Comparison of ENCODE assay signal across 14 mouse cellular contexts in the genomic region with DNA sequence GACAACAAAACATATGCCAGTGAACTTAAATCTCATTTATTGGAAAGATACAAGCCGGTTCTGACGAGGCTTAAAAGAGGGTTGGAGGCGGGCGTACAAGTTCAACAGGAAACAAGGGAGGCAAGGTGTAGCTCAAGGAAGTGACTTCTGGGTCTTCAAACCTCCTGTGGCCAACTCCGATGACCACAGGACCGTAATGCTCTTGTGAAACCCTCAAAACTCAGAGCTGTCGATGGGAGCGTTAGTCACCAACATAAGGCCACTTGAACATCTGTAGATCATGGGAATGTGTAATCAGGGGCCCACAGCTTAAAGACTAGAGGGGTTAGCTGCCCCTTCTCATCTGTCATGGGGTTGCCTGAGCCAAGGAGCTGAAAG.
DNase-seq lines count a peak whose midpoint lies in the region; ATAC-seq and TF ChIP-seq lines count a peak whose summit lies in the region.
"Had no signal": no experiment of that assay in that cellular context is flagged by ENCODE, and none has a peak within 500 bp of the region (broad histone marks: within the 10 kb centered on the region; RNA-seq: fewer than 3 reads in every experiment).

No protein-coding gene starts in this region.

- POLR2A ChIA-PET in Patski (lab: Charles Lee) = no interaction called here

- H3K4me2 ChIP-seq in lung, embryonic 14.5 days = no peak overlapping the region
- H3K4me2 ChIP-seq in intestine, embryonic 15.5 days (replicated peaks) = no peak overlapping the region
- H3K4me2 ChIP-seq: heart, embryonic 12.5 days; hindbrain, embryonic 14.5 days; liver, embryonic 13.5 days had no signal

- ATAC-seq in lung, embryonic 14.5 days (ENCODE audit: insufficient read depth) = peak; percentile 28; the same call in 1 of the 2 replicates
- ATAC-seq in Patski = peak; percentile 75
- no peak for ATAC-seq in intestine, embryonic 15.5 days
- ATAC-seq in erythroblast, adult 5-6 weeks (replicated peaks; ENCODE audit: low FRiP score, poor library complexity, severe bottlenecking) = no peak

- peak; percentile 38 for DNase-seq in kidney, adult 18-20 months
- no peak for DNase-seq in kidney, adult 9 months
- peak; percentile 18 for DNase-seq in lung, embryonic 14.5 days
- DNase-seq in lung, postnatal 10 days = no peak
- no peak for DNase-seq in Patski (ENCODE audit: low read depth, low spot score)
- no peak for DNase-seq in left cerebral cortex, postnatal 25 days (ENCODE audit: low spot score in 2 of 2)
- DNase-seq: heart, postnatal 36 days; liver, embryonic 13.5 days; thymus, postnatal 4 days had no signal

- H3K9me3 ChIP-seq in lung, embryonic 14.5 days (ENCODE audit: low read depth, low read length) = no peaks in the 10 kb centered on the region
- no peaks in the 10 kb centered on the region for H3K9me3 ChIP-seq in intestine, embryonic 15.5 days
- H3K9me3 ChIP-seq: heart, embryonic 12.5 days; liver, embryonic 13.5 days; midbrain, embryonic 10.5 days had no signal

- TF ChIP-seq CTCF in lung, embryonic 14.5 days (IDR thresholded peaks at IDR 0.05; ENCODE audit: low read depth) = no peak
- no peak for TF ChIP-seq CTCF in Patski (IDR thresholded peaks at IDR 0.05)

- H3K4me1 ChIP-seq in lung, embryonic 14.5 days (ENCODE audit: insufficient read depth) = peaks cover 11% of the 10 kb centered on the region
- no peaks in the 10 kb centered on the region for H3K4me1 ChIP-seq in intestine, embryonic 15.5 days (replicated peaks)
- H3K4me1 ChIP-seq: liver, embryonic 13.5 days had no signal

- no peaks in the 10 kb centered on the region for H3K27me3 ChIP-seq in lung, embryonic 14.5 days (ENCODE audit: insufficient read depth, low read length)
- H3K27me3 ChIP-seq in Patski = no peaks in the 10 kb centered on the region
- H3K27me3 ChIP-seq in intestine, embryonic 15.5 days (replicated peaks) = no peaks in the 10 kb centered on the region
- H3K27me3 ChIP-seq: heart, embryonic 12.5 days; liver, embryonic 13.5 days had no signal

- no peaks in the 10 kb centered on the region for H3K36me3 ChIP-seq in lung, embryonic 14.5 days (ENCODE audit: insufficient read depth)
- no peaks in the 10 kb centered on the region for H3K36me3 ChIP-seq in intestine, embryonic 15.5 days
- H3K36me3 ChIP-seq: liver, embryonic 13.5 days; midbrain, embryonic 10.5 days had no signal

- H3K27ac ChIP-seq in lung, embryonic 14.5 days (ENCODE audit: low read depth) = peak overlapping the region; percentile 38; the same call in 1 of the 2 replicates
- peak overlapping the region; percentile 2; the same call in 1 of the 2 replicates for H3K27ac ChIP-seq in intestine, embryonic 15.5 days
- H3K27ac ChIP-seq: hindbrain, embryonic 14.5 days; liver, embryonic 13.5 days; midbrain, embryonic 10.5 days had no signal

- intact Hi-C loops in left cerebral cortex, postnatal 25 days (cut with DNase I) = no loop called here

- H3K4me3 ChIP-seq in lung, embryonic 14.5 days (ENCODE audit: low read depth, low read length) = no peak overlapping the region
- H3K4me3 ChIP-seq in intestine, embryonic 15.5 days (replicated peaks) = no peak overlapping the region
- H3K4me3 ChIP-seq: heart, embryonic 12.5 days; liver, embryonic 13.5 days; midbrain, embryonic 10.5 days had no signal

- in situ Hi-C loops in Patski (cut with MboI; ENCODE audit: low pct_unique_long_range_greater_than_20kb) = loop anchor here (5.0 kb wide), 1 partner anchor 65 kb away; no protein-coding TSS in a partner anchor

- 72% methylated on average over 8 of the region's 8 CpGs for WGBS in lung, embryonic 14.5 days
- WGBS in intestine, embryonic 15.5 days = 77% methylated on average over 8 of the region's 8 CpGs

- no peak overlapping the region for H3K9ac ChIP-seq in lung, embryonic 14.5 days
- no peak overlapping the region for H3K9ac ChIP-seq in intestine, embryonic 15.5 days
- H3K9ac ChIP-seq: heart, embryonic 12.5 days; hindbrain, embryonic 14.5 days; liver, embryonic 13.5 days had no signal

- CTCF ChIA-PET in Patski (lab: Charles Lee) = interaction anchor here (0.9 to 1.0 kb wide), 2 partner anchors 48 to 97 kb away, joined by 3 to 4 read pairs; no protein-coding TSS in a partner anchor

Comparison
In these comparisons a context has a peak if more than half of its experiments do, and no peak if none do; other contexts are left out.
1. DNase-seq: peak in kidney, adult 18-20 months (single experiment) and lung, embryonic 14.5 days (single experiment); none in kidney, adult 9 months (single experiment), lung, postnatal 10 days (single experiment), Patski (single experiment) and left cerebral cortex, postnatal 25 days (0 of 2).
2. ATAC-seq: peak in lung, embryonic 14.5 days (single experiment) and Patski (single experiment); none in intestine, embryonic 15.5 days (single experiment) and erythroblast, adult 5-6 weeks (single experiment).